Mouse (Mus musculus) embryonic fibroblast, embryonic 13.5 days (primary cell): ENCODE data around the gene Mgst3. TPM values are rescaled to one million over a fixed set of nuclear protein-coding genes. Genes with fewer than 3 reads are reported as not detected.

Experiments used
- H3K27ac ChIP-seq: 2 replicates; pipeline ENCODE4 v1.5.1; 2012; ENCODE audit warnings: low read length, control low read depth, inconsistent platforms; ENCODE audit not compliant: insufficient read depth
- H3K4me1 ChIP-seq: 2 replicates; pipeline ENCODE4 v1.6.1; 2011; ENCODE audit warnings: low read length; ENCODE audit not compliant: control insufficient read depth, insufficient read depth
- H3K4me3 ChIP-seq: 2 replicates; pipeline ENCODE4 v1.5.1; 2011; ENCODE audit warnings: mild to moderate bottlenecking, control low read depth, low read length; ENCODE audit not compliant: insufficient read depth
- CTCF ChIP-seq: IDR thresholded peaks from 2 replicates; pipeline ENCODE4 v1.5.1; 2011; ENCODE audit warnings: mild to moderate bottlenecking, control low read depth, low read length, moderate library complexity, borderline replicate concordance; ENCODE audit not compliant: insufficient read depth
- POLR2A ChIP-seq: IDR thresholded peaks from 2 replicates; pipeline ENCODE4 v1.6.1; 2011; ENCODE audit warnings: low read depth, mild to moderate bottlenecking, control low read depth, low read length, moderate library complexity
- polyA plus RNA-seq: library from polyadenylated mRNA; stranded (reverse); fragments of >200 nt; gene quantifications from 2 replicates; pipeline ENCODE4 v1.2.4, GENCODE M21; 2011; ENCODE audit warnings: low read depth; ENCODE audit not compliant: missing spikeins, insufficient read length

The Mgst3 gene
- polyA plus RNA-seq, 1 experiment: 20.4 TPM

DNA sequence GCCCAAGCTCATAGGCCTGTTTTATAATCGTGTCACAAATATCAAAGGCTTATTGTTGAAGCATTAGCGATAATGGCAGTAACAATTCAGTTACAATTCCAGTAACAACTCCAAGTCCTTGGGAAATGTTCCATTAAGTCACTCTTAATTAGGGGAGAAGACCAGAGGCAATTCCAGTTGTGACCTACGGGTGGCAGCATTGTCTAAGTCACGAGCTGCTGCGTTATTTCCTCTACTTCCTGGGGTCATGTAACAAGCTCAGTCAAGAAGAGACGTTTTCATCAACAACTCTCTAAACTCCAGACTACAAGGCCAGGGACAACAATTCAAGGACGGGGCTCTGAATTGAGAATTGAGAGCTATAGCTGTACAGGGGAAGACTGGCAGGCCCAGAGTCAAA, 21.2 kb upstream of the Mgst3 start:
- TF ChIP-seq CTCF (peak; percentile 78), POLR2A (no peak)
- Histone ChIP-seq H3K4me3 (no peak overlapping the region), H3K4me1 (no peaks in the 10 kb centered on the region), H3K27ac (no peak overlapping the region)

DNA sequence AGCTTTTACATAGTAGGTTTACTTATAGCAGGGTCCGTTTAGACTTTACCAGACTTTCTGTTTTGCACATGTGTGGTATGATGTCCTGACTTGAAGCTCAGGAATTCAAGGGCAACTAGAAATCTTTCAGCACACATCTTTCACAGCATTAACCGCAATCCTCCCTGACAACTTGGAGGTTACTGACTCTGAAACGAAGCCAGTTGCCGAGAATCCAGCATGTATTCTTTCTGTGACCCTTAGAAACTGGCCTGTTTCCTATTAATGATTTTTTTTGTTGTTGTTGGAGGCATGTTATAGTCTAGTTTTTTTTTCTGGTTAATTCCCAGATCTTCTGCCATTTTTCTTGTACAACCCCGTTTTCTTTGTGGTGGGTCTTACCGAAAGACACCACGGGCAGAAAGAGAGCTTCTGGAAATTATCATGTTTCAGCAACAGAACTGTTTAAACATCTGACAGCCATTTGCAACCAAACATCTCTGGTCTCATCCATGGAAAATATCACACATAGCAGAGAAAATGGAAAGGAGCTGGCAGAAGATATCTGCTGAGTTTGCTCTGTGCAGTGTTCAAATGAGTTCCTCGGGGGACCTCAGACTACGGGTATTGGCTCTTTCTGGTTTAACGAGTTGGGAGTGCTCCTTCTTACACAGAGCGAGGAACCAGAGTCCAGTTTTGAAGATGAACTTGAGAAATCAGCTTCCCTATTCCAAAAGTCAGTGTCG, 18.5 kb upstream of the Mgst3 start:
- no peak for TF ChIP-seq POLR2A
- H3K27ac ChIP-seq: peak overlapping the region; percentile 25; the same call in 1 of the 2 replicates
- H3K4me1 ChIP-seq: no peaks in the 10 kb centered on the region
- H3K4me3 ChIP-seq: no peak overlapping the region

GRCm38 (mm10) chr1:167409601-167410000, 16.0 kb upstream of the Mgst3 start:
- H3K4me1 ChIP-seq: no peaks in the 10 kb centered on the region
- TF ChIP-seq POLR2A: no peak
- no peak for TF ChIP-seq CTCF
- no peak overlapping the region for H3K27ac ChIP-seq
- H3K4me3 ChIP-seq: no peak overlapping the region

- TF ChIP-seq CTCF: no peak
- TF ChIP-seq POLR2A: no peak
- Histone ChIP-seq H3K27ac (no peak overlapping the region), H3K4me1 (no peaks in the 10 kb centered on the region), H3K4me3 (no peak overlapping the region)
Measured at GRCm38 (mm10) chr1:167405237-167405636, 11.6 kb upstream of the Mgst3 start.

DNA sequence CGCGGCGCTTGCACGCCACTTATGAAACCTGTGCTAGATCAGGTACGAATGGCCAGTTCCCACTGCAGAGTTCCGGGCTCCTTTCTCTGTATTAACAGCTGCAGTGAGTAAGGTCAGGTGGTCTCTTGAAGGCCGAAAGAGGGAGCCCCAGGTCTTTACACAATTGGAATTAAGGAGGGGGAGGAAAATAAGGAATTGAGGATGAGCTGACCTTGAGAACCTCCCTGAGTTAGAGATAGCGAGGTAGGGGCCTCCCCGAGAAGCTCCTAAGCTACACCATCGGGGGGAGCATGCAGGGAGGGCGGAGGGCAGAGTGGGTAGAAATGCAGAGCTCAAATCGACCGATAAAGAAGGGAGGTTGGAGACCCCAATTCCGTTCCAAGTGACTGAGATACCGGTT, 360 bp downstream of the Mgst3 start:
- peaks cover 14% of the 10 kb centered on the region for H3K4me1 ChIP-seq
- no peak overlapping the region for H3K27ac ChIP-seq

GRCm38 (mm10) chr1:167392687-167393086, 954 bp downstream of the Mgst3 start:
- Histone ChIP-seq H3K4me1 (peaks cover 17% of the 10 kb centered on the region), H3K27ac (no peak overlapping the region), H3K4me3 (peak overlapping the region; percentile 66)
- TF ChIP-seq POLR2A (no peak), CTCF (no peak)

More for the DNA sequence above, 360 bp downstream of the Mgst3 start:
- peak overlapping the region; percentile 66 for H3K4me3 ChIP-seq
- TF ChIP-seq POLR2A (no peak), CTCF (no peak)

GRCm38 (mm10) chr1:167392031-167392640, 1.5 kb downstream of the Mgst3 start:
- TF ChIP-seq POLR2A (no peak), CTCF (no peak)
- Histone ChIP-seq H3K4me1 (peaks cover 20% of the 10 kb centered on the region), H3K4me3 (peak overlapping the region; percentile 66; the same call in 1 of the 2 replicates), H3K27ac (no peak overlapping the region)

GRCm38 (mm10) chr1:167391241-167391640, 2.4 kb downstream of the Mgst3 start:
- Histone ChIP-seq H3K4me1 (peaks cover 14% of the 10 kb centered on the region), H3K4me3 (no peak overlapping the region), H3K27ac (no peak overlapping the region)
- TF ChIP-seq CTCF: no peak

DNA sequence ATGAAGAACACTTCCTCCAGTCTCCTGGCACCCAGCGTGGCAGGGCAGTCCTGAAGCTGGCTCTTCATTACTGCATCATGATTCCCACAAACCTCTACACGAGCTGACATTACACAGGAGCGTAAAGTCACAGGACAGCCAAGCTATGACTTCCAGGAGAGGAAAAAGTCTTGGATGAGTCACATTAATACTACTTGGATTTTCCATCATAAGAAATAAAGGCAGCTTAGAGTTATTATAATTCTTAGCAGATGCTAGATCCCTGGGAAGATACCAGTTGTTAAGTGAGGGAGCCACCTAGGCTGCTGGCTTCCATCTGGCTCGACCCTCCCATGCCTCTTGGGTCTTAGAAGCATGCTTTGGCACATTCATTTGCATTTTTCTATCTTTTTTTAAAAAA, 3.3 kb downstream of the Mgst3 start:
- H3K4me3 ChIP-seq: no peak overlapping the region
- H3K27ac ChIP-seq: peak overlapping the region; percentile 36

DNA sequence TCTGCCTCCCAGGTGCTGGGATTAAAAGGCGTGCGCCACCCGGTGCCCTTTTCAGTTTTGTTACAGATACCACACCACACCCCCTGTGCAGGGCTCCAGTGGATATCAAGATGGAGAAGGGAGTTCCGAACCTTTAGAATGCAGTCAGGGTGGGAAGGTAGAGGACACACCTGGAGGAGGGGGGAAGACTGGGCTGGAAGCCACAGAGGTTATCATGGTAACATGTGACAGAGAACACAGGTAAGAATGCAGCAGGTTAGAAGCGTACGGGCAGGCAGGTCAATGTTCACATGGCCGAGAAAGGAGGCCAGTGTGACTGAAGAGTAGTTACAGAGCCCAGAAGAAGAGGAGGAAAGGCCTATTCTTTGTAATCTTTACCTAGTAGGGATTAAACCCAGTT, 4.1 kb downstream of the Mgst3 start:
- no peak overlapping the region for H3K4me3 ChIP-seq
- TF ChIP-seq POLR2A (no peak), CTCF (no peak)
- H3K27ac ChIP-seq: no peak overlapping the region

More for the DNA sequence above, 3.3 kb downstream of the Mgst3 start:
- peaks cover 14% of the 10 kb centered on the region for H3K4me1 ChIP-seq
- TF ChIP-seq POLR2A (no peak), CTCF (no peak)

DNA sequence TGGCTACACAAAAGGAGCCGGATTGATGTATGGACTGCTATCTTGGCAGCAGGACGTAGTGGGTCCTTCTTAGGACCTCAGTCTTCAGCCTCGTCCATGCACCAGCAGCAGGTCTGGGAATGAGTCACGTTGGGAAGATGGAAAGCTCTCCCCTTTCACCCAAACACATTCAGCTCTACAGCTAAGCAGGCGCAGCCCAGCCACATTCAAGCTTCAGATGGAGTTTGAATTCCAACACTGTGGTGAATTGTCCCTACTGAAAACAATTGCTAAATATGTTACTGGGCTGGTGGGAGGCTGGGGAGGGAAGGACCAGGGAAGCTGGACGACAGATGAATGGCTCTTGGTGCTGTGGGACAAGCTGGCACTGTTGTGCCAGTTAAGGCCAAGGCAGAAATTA, 5.1 kb downstream of the Mgst3 start:
- peaks cover 14% of the 10 kb centered on the region for H3K4me1 ChIP-seq
- H3K4me3 ChIP-seq: no peak overlapping the region
- TF ChIP-seq POLR2A (no peak), CTCF (no peak)
- no peak overlapping the region for H3K27ac ChIP-seq

More for the DNA sequence above, 4.1 kb downstream of the Mgst3 start:
- peaks cover 14% of the 10 kb centered on the region for H3K4me1 ChIP-seq
